Mouse (Mus musculus) erythroblast, embryonic 14.5 days (primary cell): ENCODE data around the gene Cbr4.

Experiments used
- GATA1 ChIP-seq: IDR thresholded peaks from 2 replicates; pipeline ENCODE4 v1.6.1; 2012; ENCODE audit warnings: low read length, inconsistent platforms, mixed read lengths
- TAL1 ChIP-seq: IDR thresholded peaks from 3 replicates; pipeline ENCODE4 v1.6.1; 2012; ENCODE audit warnings: low read length, inconsistent platforms, mixed read lengths

GRCm38 (mm10) chr8:61451721-61452337 is 35.7 kb upstream of the Cbr4 start:
- no peak for TF ChIP-seq GATA1
- no peak for TF ChIP-seq TAL1
